Mouse (Mus musculus): ENCODE measurements around the gene Maml3.

Maml3 gene

GRCm38 (mm10) chr3:52006721-52007330, 98.0 kb downstream of the Maml3 start:
- DNase-seq (ENCODE audit: low spot score in 2 of 2), result no peak

- DNase-seq (ENCODE audit: low spot score in 2 of 2), result no peak
Measured at GRCm38 (mm10) chr3:52003663-52004062, 101.2 kb downstream of the Maml3 start.

GRCm38 (mm10) chr3:52001518-52001895, 103.4 kb downstream of the Maml3 start:
- DNase-seq (ENCODE audit: low spot score in 2 of 2), result no peak

- no peak for DNase-seq (ENCODE audit: low spot score in 2 of 2)
Measured at GRCm38 (mm10) chr3:52000871-52001517, 103.9 kb downstream of the Maml3 start.

- peak in 1 of 2 experiments; percentile 34 for DNase-seq (ENCODE audit: low spot score in 2 of 2)
Measured at GRCm38 (mm10) chr3:51999671-52000437, 105.0 kb downstream of the Maml3 start.

GRCm38 (mm10) chr3:51998511-51999399, 106.1 kb downstream of the Maml3 start:
- no peak for DNase-seq (ENCODE audit: low spot score in 2 of 2)

- no peak for DNase-seq (ENCODE audit: low spot score in 2 of 2)
Measured at GRCm38 (mm10) chr3:51997616-51998015, 107.3 kb downstream of the Maml3 start.

- no peak for DNase-seq (ENCODE audit: low spot score in 2 of 2)
Measured at GRCm38 (mm10) chr3:51986507-51986906, 118.4 kb downstream of the Maml3 start.

GRCm38 (mm10) chr3:51981496-51981895, 123.4 kb downstream of the Maml3 start:
- DNase-seq (ENCODE audit: low spot score in 2 of 2), result no peak

- DNase-seq (ENCODE audit: low spot score in 2 of 2), result no peak
Measured at GRCm38 (mm10) chr3:51977654-51978352, 127.1 kb downstream of the Maml3 start.

GRCm38 (mm10) chr3:51974601-51975000, 130.3 kb downstream of the Maml3 start:
- DNase-seq (ENCODE audit: low spot score in 2 of 2), result no peak

- no peak for DNase-seq (ENCODE audit: low spot score in 2 of 2)
Measured at GRCm38 (mm10) chr3:51974153-51974552, 130.7 kb downstream of the Maml3 start.

- DNase-seq (ENCODE audit: low spot score in 2 of 2), result no peak
Measured at GRCm38 (mm10) chr3:51972576-51972975, 132.3 kb downstream of the Maml3 start.

GRCm38 (mm10) chr3:51970489-51970888, 134.4 kb downstream of the Maml3 start:
- DNase-seq (ENCODE audit: low spot score in 2 of 2), result no peak

GRCm38 (mm10) chr3:51969451-51969850, 135.4 kb downstream of the Maml3 start:
- DNase-seq (ENCODE audit: low spot score in 2 of 2), result no peak

- no peak for DNase-seq (ENCODE audit: low spot score in 2 of 2)
Measured at GRCm38 (mm10) chr3:51965841-51966240, 139.0 kb downstream of the Maml3 start.

- DNase-seq (ENCODE audit: low spot score in 2 of 2), result no peak
Measured at GRCm38 (mm10) chr3:51965436-51965835, 139.4 kb downstream of the Maml3 start.

GRCm38 (mm10) chr3:51965008-51965407, 139.9 kb downstream of the Maml3 start:
- no peak for DNase-seq (ENCODE audit: low spot score in 2 of 2)

- DNase-seq (ENCODE audit: low spot score in 2 of 2), result no peak
Measured at GRCm38 (mm10) chr3:51963891-51964593, 140.8 kb downstream of the Maml3 start.

- DNase-seq (ENCODE audit: low spot score in 2 of 2), result peak in 1 of 2 experiments; percentile 12
Measured at GRCm38 (mm10) chr3:51963151-51963791, 141.6 kb downstream of the Maml3 start.
